Mouse (Mus musculus): ENCODE results near the gene Bbx.

The Bbx gene

GRCm38 (mm10) chr16:50432062-50432878 lies at the start of gene Bbx:
Bbx (minus strand) TSS chr16:50432390.
- peak; percentile 85 for DNase-seq (ENCODE audit: low read depth)

- DNase-seq (ENCODE audit: low read depth): no peak
Measured at GRCm38 (mm10) chr16:50481892-50482291, 49.7 kb upstream of the Bbx start.

- no peak for DNase-seq (ENCODE audit: low read depth)
Measured at GRCm38 (mm10) chr16:50481341-50481740, 49.2 kb upstream of the Bbx start.

DNA sequence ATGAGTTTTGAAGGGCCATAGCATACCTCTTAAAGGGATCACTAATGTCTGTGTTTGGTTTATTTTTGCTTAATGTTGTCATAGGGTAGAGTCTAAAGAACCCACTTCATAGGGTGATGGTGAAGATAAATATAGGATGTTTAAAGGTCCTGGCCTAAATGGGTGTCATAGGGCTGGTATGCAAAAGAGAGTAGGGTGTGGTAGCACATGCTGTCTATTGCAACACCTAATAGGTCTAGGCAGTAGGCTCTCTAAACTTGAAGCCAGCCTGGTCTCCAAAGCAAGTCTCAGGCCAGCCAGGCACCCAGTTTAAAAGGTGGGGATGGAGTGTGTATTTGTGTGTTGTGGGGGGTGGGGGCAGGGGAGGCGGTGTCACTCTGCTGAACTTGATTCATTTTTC lies 46.5 kb upstream of the Bbx start:
- DNase-seq (ENCODE audit: low read depth): no peak

- DNase-seq (ENCODE audit: low read depth): no peak
Measured at GRCm38 (mm10) chr16:50477628-50478027, 45.4 kb upstream of the Bbx start.

GRCm38 (mm10) chr16:50462226-50462870 lies 30.2 kb upstream of the Bbx start:
- DNase-seq (ENCODE audit: low read depth): no peak

- DNase-seq (ENCODE audit: low read depth): no peak
Measured at GRCm38 (mm10) chr16:50459146-50459545, 27.0 kb upstream of the Bbx start.

GRCm38 (mm10) chr16:50456053-50456452 lies 23.9 kb upstream of the Bbx start:
- DNase-seq (ENCODE audit: low read depth): no peak

DNA sequence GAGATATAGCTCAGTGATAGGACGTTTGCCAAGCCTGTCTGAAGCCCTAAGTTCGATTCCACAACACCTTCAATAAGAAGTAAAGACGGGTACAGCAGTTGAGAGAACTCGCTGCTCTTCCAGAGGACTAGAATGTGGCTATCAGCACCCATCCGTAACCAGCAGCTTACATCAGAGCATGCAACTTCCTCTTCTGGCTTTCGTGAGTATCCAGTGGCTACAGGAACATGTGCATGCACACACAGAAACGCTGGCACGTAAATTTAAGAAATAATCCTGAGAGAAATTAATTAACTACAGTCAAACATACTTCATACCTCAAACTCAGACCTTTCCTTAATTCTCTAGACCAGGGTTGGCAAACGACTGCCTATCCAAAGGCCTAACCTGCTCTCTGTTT lies 16.9 kb upstream of the Bbx start:
- no peak for DNase-seq (ENCODE audit: low read depth)

DNA sequence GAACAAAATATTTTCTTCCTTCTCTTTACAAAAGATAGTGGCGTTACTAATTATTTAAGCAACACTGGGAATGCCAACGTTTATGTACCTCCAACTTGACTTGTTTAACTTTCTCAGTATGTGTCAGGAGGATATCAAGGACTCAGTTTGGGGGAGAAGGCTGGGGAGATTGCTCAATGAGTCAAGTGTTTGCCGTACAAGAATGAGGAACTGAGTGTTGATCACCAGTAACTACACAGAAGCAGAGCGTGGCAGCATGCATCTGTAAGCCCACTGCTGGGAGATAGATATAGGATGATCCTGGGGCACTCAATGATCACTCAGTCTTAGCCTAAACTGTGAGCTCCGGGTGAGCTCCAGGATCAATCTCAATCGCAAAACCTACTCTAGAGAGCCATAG lies 12.8 kb upstream of the Bbx start:
- DNase-seq (ENCODE audit: low read depth): no peak

DNA sequence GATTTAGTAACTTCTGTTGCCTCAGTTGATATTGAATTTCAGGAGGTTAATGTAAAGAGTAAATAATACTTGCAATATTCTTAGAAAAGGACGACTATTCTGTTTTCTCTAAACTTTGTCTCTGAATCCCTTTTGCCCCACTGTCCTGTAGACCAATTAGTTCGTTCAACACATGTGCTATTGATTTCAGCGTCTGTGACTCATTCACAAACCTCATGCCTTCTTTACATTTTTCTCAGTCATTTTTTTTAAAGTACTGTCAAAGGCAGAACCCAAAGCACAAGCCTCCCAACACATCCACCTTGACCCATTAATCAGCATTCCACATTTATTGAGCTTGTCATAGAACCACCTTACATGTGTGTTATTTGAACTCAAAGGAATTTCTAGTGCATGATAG lies 6.6 kb upstream of the Bbx start:
- no peak for DNase-seq (ENCODE audit: low read depth)

DNA sequence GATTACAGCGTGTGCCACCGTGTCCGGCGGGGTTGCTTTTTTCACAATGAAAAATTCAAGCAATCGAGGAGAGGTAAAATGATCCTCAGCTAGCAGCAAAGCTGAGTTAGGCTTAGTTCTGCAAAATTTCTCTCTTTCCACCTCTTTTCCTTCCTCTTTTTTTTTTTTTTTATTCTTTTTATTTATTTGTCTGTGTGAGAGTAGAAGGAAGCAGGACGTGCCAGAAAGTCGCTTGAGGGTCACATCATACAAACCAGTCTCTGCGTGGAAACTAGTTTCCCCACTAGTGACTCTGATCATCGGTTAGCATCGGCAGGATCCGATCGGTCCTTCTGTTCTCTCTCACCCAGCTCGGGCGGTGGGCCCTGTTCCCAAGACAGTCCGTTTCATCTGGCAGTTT lies 5.6 kb upstream of the Bbx start:
- DNase-seq (ENCODE audit: low read depth): no peak

DNA sequence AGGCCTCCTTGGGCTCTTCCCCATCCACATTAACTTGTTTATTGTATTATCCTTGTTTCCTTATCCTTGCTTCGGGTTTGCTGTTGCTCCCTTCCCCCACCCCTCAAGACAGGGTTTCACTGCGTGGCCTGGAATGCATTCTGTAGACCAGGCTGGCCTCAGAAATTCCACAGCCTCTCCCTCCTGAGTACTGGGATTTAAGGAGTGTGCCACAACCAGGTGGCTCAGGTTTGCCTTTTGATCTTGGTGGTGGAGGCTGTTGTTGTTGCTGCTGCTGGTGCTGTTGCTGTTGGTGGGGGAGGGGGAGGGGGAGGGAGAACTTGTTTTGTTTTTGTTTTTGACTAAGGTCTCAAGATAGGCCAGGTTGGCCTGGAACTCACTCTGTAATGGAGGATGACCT lies 5.1 kb upstream of the Bbx start:
- no peak for DNase-seq (ENCODE audit: low read depth)

DNA sequence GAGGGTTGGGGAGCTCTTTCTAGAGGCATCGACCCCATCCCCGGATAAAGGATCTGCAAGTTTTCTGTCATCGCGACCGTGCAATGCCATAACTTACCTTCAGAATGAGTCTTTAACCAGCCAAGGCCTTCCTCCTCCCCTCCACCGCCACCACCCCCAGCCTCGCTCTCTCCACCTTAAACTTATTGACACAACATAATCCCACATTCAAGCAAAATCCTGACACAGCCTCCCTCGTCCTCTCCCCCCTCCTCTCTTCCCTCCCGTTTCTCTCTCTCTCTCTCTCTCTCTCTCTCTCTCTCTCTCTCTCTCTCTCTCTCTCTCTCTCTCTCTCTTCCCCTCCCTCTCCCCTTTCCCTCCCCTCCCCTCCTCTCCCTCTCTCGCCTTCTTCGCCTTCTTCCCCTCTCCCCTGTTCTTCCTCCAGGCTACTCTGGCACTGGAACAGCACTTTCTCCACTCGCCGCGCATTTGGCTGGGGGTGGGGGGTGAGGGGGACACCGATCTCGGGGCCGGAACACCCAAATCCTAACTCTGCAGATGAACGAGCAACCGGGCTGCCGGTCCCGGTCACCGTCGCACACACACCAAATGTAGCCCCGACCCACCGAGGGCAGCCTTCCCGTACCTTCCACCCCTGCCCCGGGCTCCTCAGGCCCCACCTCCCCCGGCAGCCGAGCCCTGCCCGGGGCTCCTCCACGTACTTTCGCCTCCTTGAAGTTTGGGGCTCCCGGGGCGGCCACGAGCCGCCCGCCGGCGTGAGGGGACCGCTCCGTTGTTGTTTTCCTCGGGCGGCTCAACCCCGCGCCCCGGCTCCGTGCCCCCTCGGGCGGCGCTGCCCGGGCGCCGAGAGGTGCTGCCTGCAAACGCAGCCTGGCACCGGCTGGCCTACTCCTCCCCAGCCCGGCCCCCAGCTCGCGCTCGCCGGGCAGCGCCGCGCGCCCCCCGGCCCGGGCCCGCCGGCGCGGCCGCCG lies 894 bp downstream of the Bbx start:
- no peak for DNase-seq (ENCODE audit: low read depth)

GRCm38 (mm10) chr16:50430515-50430877 lies 1.7 kb downstream of the Bbx start:
- peak; percentile 34 for DNase-seq (ENCODE audit: low read depth)

DNA sequence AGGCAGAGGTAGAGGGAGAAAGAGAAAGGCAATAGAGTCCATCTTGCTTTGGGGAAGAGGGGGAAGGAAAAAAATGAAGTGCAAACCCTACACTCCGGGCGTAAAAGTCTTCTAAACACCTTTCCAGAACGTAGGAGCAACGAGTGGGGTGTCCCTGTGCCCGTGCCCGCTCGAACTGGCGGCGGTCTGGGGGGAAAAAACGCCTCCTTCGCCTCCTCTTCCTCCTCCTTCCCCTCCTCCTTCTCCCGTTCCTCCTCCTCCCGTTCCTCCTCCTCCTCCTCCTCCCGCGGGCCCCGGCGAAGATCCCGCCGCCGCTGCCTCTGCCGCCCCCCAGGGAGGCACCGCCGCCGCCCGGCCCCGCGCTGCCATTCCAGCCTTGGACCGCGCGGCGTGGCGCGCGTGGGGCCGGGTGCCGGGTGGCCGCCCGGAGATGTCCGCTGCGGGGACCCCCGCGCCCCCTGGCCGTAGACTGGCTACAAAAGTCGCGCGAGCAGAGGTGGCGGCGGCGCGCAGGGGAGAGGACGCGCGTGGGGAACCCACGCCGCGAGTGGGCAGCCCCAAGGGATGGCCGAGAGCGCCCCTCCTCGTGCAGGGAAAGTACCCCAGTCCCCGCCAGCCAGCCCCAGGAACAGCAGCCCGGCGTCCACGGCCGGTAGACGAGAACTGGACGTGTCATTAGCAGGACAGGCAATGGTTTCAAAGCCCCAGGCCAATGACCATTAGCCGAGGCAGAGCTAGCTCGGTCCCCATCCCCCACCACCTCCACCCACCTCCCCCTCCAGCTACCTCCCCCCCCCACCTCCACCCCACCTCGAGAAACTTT lies 2.3 kb downstream of the Bbx start:
- no peak for DNase-seq (ENCODE audit: low read depth)

DNA sequence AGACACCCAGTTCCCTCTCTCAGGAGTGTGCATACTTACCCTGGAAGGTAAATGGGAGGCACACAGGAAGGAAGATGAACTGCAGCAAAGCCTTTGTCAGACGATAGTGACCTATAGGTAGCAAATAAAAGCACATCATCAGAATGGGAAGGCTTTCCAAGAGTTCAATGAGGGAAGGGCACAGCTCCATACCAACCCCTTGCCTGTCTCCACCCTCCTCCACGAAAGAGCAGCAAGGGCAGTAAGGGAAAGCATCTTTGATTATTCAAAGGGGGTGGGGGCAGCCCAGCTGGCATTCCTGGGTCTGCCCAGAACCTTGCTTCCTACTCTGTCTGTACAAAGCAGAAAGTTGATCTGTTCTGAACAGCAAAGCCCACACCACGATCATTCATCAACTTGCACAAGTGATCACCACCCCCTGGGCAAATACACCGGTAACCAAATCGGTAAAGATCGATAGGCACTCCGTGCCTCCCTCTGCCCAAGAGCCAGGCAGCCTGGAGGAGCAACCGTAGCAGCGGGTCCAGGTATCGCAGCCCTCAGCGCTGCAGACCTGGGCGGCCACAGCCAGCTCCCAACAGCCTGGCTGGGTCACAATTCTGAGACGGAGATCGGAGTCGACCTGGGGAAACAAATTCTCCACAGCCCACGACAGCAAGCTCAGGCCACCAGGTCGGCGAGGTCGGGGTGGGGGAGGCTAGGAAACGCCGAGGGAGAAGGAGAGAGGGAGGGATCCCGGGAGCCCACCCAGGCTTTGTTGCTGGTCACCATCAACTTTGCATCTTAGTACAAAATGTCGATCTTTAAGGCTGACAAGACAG lies 3.1 kb downstream of the Bbx start:
- DNase-seq (ENCODE audit: low read depth): no peak

- DNase-seq (ENCODE audit: low read depth): no peak
Measured at GRCm38 (mm10) chr16:50420130-50420529, 12.1 kb downstream of the Bbx start.

GRCm38 (mm10) chr16:50415406-50415805 lies 16.8 kb downstream of the Bbx start:
- DNase-seq (ENCODE audit: low read depth): no peak

- no peak for DNase-seq (ENCODE audit: low read depth)
Measured at GRCm38 (mm10) chr16:50402851-50403250, 29.3 kb downstream of the Bbx start.

- DNase-seq (ENCODE audit: low read depth): no peak
Measured at GRCm38 (mm10) chr16:50399775-50400174, 32.4 kb downstream of the Bbx start.
